Mouse (Mus musculus): ENCODE results near the gene Acr. TPM values are rescaled to one million over a fixed set of nuclear protein-coding genes. Genes with fewer than 3 reads are reported as not detected.

The Acr gene
- 1.0 and 1.8 TPM in 2 replicates for polyA plus RNA-seq (2014; fragmentation: Nextera tagmentation; extraction: Ambion mirVana)

DNA sequence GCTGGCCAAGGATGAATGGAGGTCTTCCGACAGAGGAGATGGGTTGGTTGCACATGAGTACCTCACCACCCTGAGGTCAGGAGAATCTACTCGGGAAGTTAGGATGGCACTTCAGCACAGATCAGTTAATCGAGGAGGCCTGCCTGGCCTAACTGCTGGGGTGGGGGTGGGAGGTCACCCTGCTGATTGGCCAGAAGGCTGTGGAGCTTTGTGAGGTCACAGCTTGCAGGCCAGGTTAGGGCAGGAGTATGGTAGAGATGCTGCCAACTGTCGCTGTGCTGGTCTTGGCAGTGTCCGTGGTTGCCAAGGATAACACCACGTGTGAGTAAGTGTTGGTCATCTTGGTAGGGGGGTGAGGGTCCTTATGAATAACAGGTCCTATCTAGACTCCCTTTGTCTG, at the start of gene Acr:
Acr (plus strand) TSS at position 213 of the 400 bp plus-strand sequence.
- WGBS = 89% methylated on average over 6 of the region's 6 CpGs
- ATAC-seq (ENCODE audit: low FRiP score) = 0 out of 2 replicates have a peak, but pooled peaks have one; percentile 31
- no peaks in the 10 kb centered on the region for H3K36me3 ChIP-seq (replicated peaks; ENCODE audit: control insufficient read depth, insufficient read depth)
- DNase-seq (ENCODE audit: low spot score) = no peak
- H3K4me3 ChIP-seq (replicated peaks; ENCODE audit: low read length) = no peak within 1 kb of the TSS
- H3K27ac ChIP-seq = no peak within 1 kb of the TSS
- no peaks in the 10 kb centered on the region for H3K4me1 ChIP-seq (replicated peaks; ENCODE audit: control insufficient read depth, insufficient read depth, low read length)
- no peaks in the 10 kb centered on the region for H3K9me3 ChIP-seq (ENCODE audit: control insufficient read depth, low read length)
- H3K4me2 ChIP-seq (replicated peaks) = no peak within 1 kb of the TSS
- no peak within 1 kb of the TSS for H3K9ac ChIP-seq
- H3K27me3 ChIP-seq (ENCODE audit: control insufficient read depth, insufficient read depth, low read length) = no peaks in the 10 kb centered on the region

- H3K27ac ChIP-seq = no peak overlapping the region
- peaks cover 11% of the 10 kb centered on the region for H3K36me3 ChIP-seq (replicated peaks; ENCODE audit: control insufficient read depth, insufficient read depth)
- H3K9ac ChIP-seq = no peak overlapping the region
- H3K4me2 ChIP-seq (replicated peaks) = no peak overlapping the region
- ATAC-seq (ENCODE audit: low FRiP score) (no peak), DNase-seq (ENCODE audit: low spot score) (no peak)
- H3K9me3 ChIP-seq (ENCODE audit: control insufficient read depth, low read length) = no peaks in the 10 kb centered on the region
- H3K4me1 ChIP-seq (replicated peaks; ENCODE audit: control insufficient read depth, insufficient read depth, low read length) = peaks cover 10% of the 10 kb centered on the region; the same call in 1 of the 2 replicates
- H3K27me3 ChIP-seq (ENCODE audit: control insufficient read depth, insufficient read depth, low read length) = peaks cover 21% of the 10 kb centered on the region
- no peak overlapping the region for H3K4me3 ChIP-seq (replicated peaks; ENCODE audit: low read length)
- 78% methylated on average over 7 of the region's 7 CpGs for WGBS
These were observed 46.2 kb upstream of the Acr start for GRCm38 (mm10) chr15:89521951-89522350.

- H3K4me3 ChIP-seq (replicated peaks; ENCODE audit: low read length) = peak overlapping the region; percentile 46; the same call in 1 of the 2 replicates
- ATAC-seq (ENCODE audit: low FRiP score) = no peak
- 88% methylated on average over 10 of the region's 10 CpGs for WGBS
These were observed 45.4 kb upstream of the Acr start for GRCm38 (mm10) chr15:89522566-89523282.

DNA sequence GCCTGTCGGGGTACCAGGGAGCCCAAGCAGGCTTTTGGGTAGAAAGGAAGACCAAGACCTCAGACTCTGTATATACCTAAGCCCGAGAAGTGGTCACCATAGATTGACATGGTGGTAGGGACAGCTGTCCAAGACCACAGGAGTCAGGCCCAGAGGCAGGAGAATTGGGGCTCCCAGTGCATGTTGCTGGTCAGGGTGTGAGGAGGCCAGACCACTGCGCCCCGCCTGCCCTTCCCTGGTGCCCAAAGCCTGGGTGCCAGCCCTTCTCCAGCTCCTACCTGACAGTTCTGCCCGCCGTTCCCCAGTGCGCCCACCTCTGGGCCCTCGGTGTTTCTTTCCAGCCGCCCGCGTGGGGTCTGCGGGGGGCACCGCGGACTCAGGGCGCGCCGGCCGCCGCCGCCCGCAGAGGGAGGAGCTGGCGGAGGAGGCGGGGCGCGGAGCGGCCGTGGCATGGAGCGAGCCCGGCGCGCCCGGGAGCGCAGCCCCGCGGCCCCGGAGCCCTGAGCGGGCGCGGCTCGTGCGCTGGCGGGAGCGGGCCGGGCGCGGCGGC, 44.8 kb upstream of the Acr start:
- H3K4me3 ChIP-seq (replicated peaks; ENCODE audit: low read length) = peak overlapping the region; percentile 46
- H3K9ac ChIP-seq = peak overlapping the region; percentile 68
- H3K36me3 ChIP-seq (replicated peaks; ENCODE audit: control insufficient read depth, insufficient read depth) = peaks cover 12% of the 10 kb centered on the region
- WGBS = 21% methylated on average over 11 of the region's 47 CpGs
- peaks cover 10% of the 10 kb centered on the region; the same call in 1 of the 2 replicates for H3K4me1 ChIP-seq (replicated peaks; ENCODE audit: control insufficient read depth, insufficient read depth, low read length)
- no peaks in the 10 kb centered on the region for H3K9me3 ChIP-seq (ENCODE audit: control insufficient read depth, low read length)
- H3K27ac ChIP-seq = no peak overlapping the region
- peak; percentile 41; the same call in 1 of the 2 replicates for ATAC-seq (ENCODE audit: low FRiP score)
- no peak for DNase-seq (ENCODE audit: low spot score)
- H3K27me3 ChIP-seq (ENCODE audit: control insufficient read depth, insufficient read depth, low read length) = peaks cover 21% of the 10 kb centered on the region
- peak overlapping the region; percentile 98 for H3K4me2 ChIP-seq (replicated peaks)

More at GRCm38 (mm10) chr15:89522566-89523282, 45.4 kb upstream of the Acr start:
- no peak overlapping the region for H3K27ac ChIP-seq
- peaks cover 10% of the 10 kb centered on the region; the same call in 1 of the 2 replicates for H3K4me1 ChIP-seq (replicated peaks; ENCODE audit: control insufficient read depth, insufficient read depth, low read length)
- no peak overlapping the region for H3K9ac ChIP-seq
- H3K27me3 ChIP-seq (ENCODE audit: control insufficient read depth, insufficient read depth, low read length) = peaks cover 21% of the 10 kb centered on the region
- no peak for DNase-seq (ENCODE audit: low spot score)
- no peaks in the 10 kb centered on the region for H3K9me3 ChIP-seq (ENCODE audit: control insufficient read depth, low read length)
- peak overlapping the region; percentile 98 for H3K4me2 ChIP-seq (replicated peaks)
- peaks cover 12% of the 10 kb centered on the region for H3K36me3 ChIP-seq (replicated peaks; ENCODE audit: control insufficient read depth, insufficient read depth)

GRCm38 (mm10) chr15:89524001-89524571, 44.0 kb upstream of the Acr start:
- Histone ChIP-seq H3K4me3 (replicated peaks; ENCODE audit: low read length) (peak overlapping the region; percentile 71), H3K9me3 (ENCODE audit: control insufficient read depth, low read length) (no peaks in the 10 kb centered on the region), H3K4me1 (replicated peaks; ENCODE audit: control insufficient read depth, insufficient read depth, low read length) (peaks cover 10% of the 10 kb centered on the region; the same call in 1 of the 2 replicates), H3K36me3 (replicated peaks; ENCODE audit: control insufficient read depth, insufficient read depth) (peaks cover 12% of the 10 kb centered on the region), H3K9ac (peak overlapping the region; percentile 68), H3K27ac (no peak overlapping the region), H3K4me2 (replicated peaks) (peak overlapping the region; percentile 98), H3K27me3 (ENCODE audit: control insufficient read depth, insufficient read depth, low read length) (peaks cover 21% of the 10 kb centered on the region)
- no peak for DNase-seq (ENCODE audit: low spot score)
- peak; percentile 9; the same call in 1 of the 2 replicates for ATAC-seq (ENCODE audit: low FRiP score)
- WGBS = 2% methylated on average over 49 of the region's 52 CpGs

DNA sequence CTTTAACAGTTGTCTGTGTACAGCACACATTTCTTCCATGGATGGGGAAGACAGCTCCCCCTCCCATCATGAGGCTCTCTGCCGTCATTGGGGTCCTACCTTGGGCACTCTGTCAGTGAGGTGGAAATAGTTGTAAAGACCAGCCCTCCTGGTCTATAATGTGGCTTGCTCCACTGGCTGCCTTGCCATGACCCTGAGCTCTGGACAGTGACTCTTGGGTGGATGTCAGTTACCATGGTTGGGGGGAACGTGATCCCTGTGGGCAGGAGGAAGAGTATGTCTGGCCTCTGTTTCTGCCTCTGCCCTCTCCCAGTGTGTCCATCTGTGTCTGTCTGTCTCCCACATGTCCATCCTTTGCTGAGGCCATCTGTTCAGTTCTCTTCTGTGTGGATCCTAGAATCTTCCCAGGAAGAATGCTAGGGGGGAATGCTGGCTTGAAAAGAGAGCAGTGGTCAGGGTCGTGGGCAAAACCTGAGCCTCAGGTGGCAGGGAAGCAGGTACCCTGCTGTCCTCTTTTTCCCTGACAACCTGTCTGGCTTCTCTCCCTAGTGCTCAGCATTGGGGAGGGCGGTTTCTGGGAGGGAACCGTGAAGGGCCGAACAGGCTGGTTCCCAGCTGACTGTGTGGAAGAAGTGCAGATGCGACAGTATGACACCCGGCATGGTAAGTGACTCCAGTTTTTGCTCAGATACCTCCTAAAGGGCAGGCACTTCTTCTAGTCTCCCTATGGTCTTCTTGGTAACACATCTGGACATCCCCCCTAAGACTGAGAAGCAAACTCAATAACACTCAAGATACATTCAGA, 43.3 kb upstream of the Acr start:
- Histone ChIP-seq H3K36me3 (replicated peaks; ENCODE audit: control insufficient read depth, insufficient read depth) (peaks cover 12% of the 10 kb centered on the region), H3K27ac (no peak overlapping the region), H3K4me2 (replicated peaks) (peak overlapping the region; percentile 98), H3K27me3 (ENCODE audit: control insufficient read depth, insufficient read depth, low read length) (peaks cover 21% of the 10 kb centered on the region), H3K9ac (peak overlapping the region; percentile 68), H3K9me3 (ENCODE audit: control insufficient read depth, low read length) (no peaks in the 10 kb centered on the region), H3K4me1 (replicated peaks; ENCODE audit: control insufficient read depth, insufficient read depth, low read length) (peaks cover 10% of the 10 kb centered on the region; the same call in 1 of the 2 replicates), H3K4me3 (replicated peaks; ENCODE audit: low read length) (peak overlapping the region; percentile 71)
- ATAC-seq (ENCODE audit: low FRiP score) = no peak
- 61% methylated on average over 8 of the region's 8 CpGs for WGBS
- DNase-seq (ENCODE audit: low spot score) = no peak

DNA sequence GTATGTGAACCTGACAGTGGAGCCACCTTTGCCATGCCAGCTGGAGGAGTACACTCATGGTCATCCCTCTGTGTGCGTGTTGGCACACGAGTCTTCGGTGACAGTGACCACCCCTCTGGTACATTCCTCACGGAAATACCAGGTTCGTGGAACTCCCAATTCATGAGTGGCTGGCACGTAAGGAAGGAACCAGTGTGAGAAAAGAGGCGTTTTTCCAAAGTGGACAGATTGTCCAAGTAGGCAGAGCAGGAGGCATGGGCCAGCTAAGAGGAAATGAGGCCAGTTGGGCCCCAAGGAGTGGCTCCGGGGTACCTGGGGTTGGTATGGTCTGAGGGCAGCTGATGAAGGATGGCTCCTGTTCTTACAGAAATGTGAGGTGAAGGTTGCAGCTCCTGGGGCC, 42.7 kb upstream of the Acr start:
- Histone ChIP-seq H3K27ac (no peak overlapping the region), H3K9ac (no peak overlapping the region), H3K4me2 (replicated peaks) (no peak overlapping the region), H3K4me3 (replicated peaks; ENCODE audit: low read length) (no peak overlapping the region), H3K9me3 (ENCODE audit: control insufficient read depth, low read length) (no peaks in the 10 kb centered on the region), H3K27me3 (ENCODE audit: control insufficient read depth, insufficient read depth, low read length) (peaks cover 21% of the 10 kb centered on the region), H3K36me3 (replicated peaks; ENCODE audit: control insufficient read depth, insufficient read depth) (peaks cover 12% of the 10 kb centered on the region), H3K4me1 (replicated peaks; ENCODE audit: control insufficient read depth, insufficient read depth, low read length) (peaks cover 10% of the 10 kb centered on the region; the same call in 1 of the 2 replicates)
- ATAC-seq (ENCODE audit: low FRiP score) = no peak
- DNase-seq (ENCODE audit: low spot score) = no peak
- 95% methylated on average over 8 of the region's 8 CpGs for WGBS

- Histone ChIP-seq H3K4me2 (replicated peaks) (no peak overlapping the region), H3K36me3 (replicated peaks; ENCODE audit: control insufficient read depth, insufficient read depth) (peaks cover 12% of the 10 kb centered on the region), H3K9ac (no peak overlapping the region), H3K27ac (no peak overlapping the region), H3K9me3 (ENCODE audit: control insufficient read depth, low read length) (no peaks in the 10 kb centered on the region), H3K4me3 (replicated peaks; ENCODE audit: low read length) (no peak overlapping the region), H3K4me1 (replicated peaks; ENCODE audit: control insufficient read depth, insufficient read depth, low read length) (peaks cover 10% of the 10 kb centered on the region; the same call in 1 of the 2 replicates), H3K27me3 (ENCODE audit: control insufficient read depth, insufficient read depth, low read length) (peaks cover 21% of the 10 kb centered on the region)
- no peak for ATAC-seq (ENCODE audit: low FRiP score)
- WGBS = 80% methylated on average over 7 of the region's 7 CpGs
- DNase-seq (ENCODE audit: low spot score) = no peak
These were observed 42.2 kb upstream of the Acr start for GRCm38 (mm10) chr15:89525896-89526295.

Data from hindbrain, embryonic 14.5 days (tissue).